Mouse (Mus musculus): ENCODE measurements around the gene Pdrg1.

Pdrg1 gene

GRCm38 (mm10) chr2:153014758-153015593 lies at the start of gene Pdrg1:
Gene Pdrg1, minus strand, starts transcription at chr2:153015427.
- peak; percentile 88 to 93 for DNase-seq (ENCODE audit: low spot score in 2 of 2)

DNA sequence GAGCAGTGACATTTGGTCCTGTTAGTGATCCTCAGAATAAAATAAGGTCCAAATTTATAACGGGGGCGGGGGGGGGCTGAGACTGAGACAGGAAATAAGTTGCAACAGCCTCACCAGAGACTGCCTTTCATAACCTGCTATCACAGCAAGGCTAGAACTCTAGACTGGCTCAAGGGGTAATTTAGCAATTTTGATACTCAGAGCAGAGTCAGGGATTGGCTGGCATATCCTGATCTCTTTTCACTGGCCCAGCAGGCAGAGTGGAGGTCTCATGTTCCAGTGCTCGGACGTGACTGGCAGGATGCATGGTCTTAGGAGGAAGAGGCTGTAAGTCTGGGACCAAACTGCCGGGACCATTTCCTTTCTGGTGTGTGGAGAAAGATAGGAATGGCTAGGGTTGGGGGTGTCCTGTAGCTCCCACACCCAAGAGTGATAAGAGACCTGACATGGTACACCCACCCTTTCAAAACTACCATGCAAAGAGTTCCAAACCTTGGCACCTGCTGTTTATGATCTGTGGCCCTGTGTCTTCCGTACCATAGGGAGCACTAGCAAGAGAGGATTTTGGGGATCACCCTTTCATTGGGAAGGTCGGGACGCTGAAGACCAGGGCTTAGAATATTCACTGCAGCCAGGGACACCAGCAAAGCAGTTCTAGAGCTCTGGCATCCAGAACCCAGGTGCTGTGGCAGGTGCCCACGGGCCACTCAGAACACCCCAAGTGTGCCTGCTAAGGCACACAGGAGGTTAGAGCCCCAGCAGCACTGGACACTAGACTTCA lies 49.2 kb upstream of the Pdrg1 start:
- DNase-seq (ENCODE audit: low spot score in 2 of 2) = no peak

DNA sequence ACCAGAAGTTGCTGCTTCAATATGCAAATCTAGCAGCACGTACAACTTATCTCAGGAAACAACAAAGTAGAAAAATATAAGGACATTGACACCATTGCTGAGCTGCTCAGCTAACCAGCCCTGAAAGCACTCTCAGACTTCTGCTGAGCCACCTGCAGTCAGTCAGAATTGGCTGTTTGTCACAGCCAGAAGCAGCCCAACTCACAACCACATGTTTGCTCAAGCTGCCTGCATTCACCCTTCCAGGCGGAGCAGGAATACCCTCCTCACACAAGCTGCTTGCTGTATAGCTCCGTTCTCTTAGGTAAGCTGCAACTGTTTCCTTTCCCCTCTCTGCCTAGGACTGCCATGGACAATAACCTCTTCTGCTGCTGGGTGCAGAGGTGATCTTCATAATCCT lies 48.2 kb upstream of the Pdrg1 start:
- no peak for DNase-seq (ENCODE audit: low spot score in 2 of 2)

DNA sequence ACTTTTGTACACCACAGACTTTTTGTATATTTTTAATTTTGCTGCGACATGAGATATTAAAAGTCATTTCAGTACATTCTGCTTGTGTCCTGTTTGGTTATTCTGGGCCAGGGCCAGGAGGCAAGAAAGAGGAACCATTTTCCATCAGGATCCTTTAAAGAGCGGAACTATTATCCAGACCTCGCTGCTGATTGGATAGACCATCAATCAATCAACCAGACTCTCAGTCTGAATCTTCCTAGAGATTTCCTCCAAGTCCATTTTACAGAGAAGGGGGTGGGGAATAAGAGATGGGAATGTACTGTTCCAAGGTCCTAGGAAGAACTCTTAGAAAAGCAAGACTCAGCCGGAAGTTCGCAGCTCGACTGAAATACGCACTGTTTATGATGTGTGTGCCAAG lies 45.0 kb upstream of the Pdrg1 start:
- DNase-seq (ENCODE audit: low spot score in 2 of 2) = no peak

- DNase-seq (ENCODE audit: low spot score in 2 of 2) = no peak
These were observed 43.1 kb upstream of the Pdrg1 start for GRCm38 (mm10) chr2:153058365-153058764.

DNA sequence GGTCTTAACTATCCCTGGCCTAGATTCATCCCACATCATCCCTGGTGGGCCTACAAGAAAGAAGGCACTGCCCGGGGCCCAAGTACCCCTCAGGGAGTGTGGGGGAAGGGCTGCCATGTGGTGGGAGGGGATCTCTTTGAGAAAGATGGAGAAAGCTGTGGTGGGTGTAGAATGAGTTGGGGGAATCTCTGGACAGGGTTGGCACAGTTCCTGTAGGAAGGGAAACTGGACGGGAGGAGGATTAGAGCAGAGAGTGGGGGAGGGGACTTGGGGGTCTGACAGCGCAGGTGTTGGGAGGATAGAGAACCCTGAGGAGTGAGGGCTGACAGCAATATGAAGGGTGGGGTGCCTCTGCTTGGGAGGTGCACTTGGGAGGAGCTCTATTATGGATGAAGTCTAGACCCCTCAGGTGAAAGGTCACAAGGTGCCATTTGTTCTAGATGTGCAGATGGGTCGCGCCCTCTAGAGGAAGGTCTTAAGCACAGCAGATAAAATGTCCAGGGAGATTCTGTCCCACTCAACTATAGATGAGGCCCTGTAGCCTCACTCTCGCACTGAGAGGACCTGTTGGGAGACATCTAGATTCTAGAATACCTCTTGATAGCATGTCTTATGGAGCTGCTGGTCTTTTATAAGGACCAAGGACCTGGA lies 40.2 kb upstream of the Pdrg1 start:
- no peak for DNase-seq (ENCODE audit: low spot score in 2 of 2)

GRCm38 (mm10) chr2:153053896-153054295 lies 38.7 kb upstream of the Pdrg1 start:
- no peak for DNase-seq (ENCODE audit: low spot score in 2 of 2)

- no peak for DNase-seq (ENCODE audit: low spot score in 2 of 2)
These were observed 37.6 kb upstream of the Pdrg1 start for GRCm38 (mm10) chr2:153052700-153053351.

DNA sequence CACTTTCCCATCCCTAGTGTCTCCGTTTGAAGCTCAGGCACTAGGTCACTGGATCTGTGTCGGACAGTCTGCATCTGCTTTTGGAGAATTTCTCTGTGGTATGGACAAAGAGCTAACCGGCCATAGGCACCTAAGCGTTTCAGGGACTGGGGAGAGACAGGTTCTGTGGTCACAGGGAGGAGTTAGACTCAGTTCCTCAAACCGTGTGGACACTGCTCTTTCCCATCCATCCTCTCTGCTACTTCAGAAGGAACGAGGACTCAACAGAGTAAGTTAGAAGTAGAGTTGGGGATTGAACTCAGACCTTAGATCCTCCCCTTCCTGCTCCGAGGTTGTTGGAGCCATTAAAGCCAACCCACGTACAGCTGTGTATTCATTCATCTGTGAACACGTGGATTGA lies 36.3 kb upstream of the Pdrg1 start:
- no peak for DNase-seq (ENCODE audit: low spot score in 2 of 2)

- DNase-seq (ENCODE audit: low spot score in 2 of 2) = no peak
These were observed 35.9 kb upstream of the Pdrg1 start for GRCm38 (mm10) chr2:153051095-153051494.

DNA sequence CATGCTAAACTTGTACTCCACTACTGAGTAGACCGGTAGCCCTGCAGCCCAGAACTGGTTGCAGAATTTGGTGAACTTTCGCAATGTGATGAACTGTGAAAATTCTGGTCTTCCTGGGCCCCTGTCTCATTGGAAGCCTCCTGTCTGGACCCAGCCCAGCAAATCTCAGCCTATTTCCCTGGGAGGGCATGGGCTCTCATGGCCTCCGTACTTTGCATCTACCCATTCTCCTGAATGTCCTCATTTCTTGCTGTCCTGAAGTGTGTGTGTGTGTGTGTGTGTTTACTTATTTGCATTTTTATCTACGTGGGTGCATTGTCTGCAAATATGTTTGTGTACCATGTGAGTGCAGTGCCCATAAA lies 34.8 kb upstream of the Pdrg1 start:
- DNase-seq (ENCODE audit: low spot score in 2 of 2) = no peak

DNA sequence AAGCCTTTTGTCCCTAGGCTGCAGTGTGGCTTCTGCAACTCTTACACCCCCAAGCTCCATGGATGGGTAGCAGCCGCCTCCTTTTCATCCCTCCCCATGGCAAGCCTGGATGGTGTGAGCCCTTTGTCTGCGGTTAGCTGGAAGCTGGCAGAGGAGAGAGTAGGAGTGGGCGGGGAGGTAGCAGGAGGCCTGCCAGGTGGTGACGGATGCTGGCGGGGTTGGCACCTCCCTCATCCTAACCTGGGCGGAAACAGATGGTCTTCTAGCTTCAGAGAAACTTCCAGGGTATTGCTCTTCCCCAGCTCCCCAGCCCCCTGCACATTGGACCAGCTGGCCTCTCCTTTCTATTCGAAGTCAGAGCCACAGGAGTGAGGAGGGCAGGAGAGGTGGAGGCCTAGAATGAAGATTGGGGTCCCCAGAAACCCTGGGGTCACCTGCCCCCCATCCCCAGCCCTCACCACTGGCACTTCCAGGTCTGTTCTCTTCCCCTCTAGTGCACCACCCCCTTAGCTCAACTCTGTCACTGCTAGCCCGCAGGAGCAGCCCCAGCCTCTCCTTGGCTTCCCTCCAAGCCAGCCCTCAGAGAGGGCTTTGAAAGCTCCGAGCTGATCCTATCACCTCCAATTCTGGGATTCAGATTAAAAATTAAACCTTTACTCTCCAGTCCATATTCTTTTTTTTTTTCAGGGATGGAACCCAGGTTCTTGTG lies 34.2 kb upstream of the Pdrg1 start:
- no peak for DNase-seq (ENCODE audit: low spot score in 2 of 2)

GRCm38 (mm10) chr2:153047828-153048465 lies 32.7 kb upstream of the Pdrg1 start:
- DNase-seq (ENCODE audit: low spot score in 2 of 2) = no peak

DNA sequence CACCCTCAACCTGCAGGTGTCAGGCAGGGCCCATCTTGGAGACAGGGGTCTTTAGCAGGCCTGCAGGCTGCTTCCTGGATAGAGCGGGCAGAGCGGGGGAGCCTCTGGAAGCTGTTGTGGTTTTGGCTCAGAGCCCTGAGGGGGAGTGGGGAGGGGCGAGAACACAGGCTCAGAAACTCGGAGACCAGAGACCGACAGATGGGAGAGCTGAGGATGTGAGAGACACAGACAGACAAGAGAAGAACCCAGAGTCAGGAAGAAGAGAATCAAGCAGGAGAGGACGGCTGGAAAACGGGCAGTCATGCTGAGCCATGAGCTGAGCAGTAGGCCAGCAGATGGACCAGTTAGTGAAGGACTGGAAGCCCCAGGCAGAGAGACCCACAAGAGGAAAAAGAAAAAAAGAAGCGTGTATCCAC lies 30.7 kb upstream of the Pdrg1 start:
- DNase-seq (ENCODE audit: low spot score in 2 of 2) = no peak

DNA sequence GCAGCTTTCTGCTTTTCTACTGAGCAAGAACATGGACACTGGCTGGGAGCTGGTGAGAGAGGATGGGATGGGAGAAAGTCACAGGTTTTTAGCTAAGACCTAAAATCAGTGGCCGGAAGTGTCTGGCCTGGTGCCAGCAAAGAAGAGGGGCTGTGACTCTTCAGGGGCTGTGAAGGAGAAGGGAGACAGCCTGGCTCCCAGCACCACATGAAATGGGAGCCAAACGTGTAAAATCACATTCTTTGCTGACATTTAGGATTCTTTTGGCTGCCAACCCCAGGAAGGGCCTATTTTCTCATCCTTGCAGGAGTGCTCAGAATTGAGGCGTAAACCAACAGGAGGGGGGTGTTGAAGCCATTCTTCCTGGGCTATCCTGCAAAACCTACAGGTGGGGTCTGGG lies 28.7 kb upstream of the Pdrg1 start:
- no peak for DNase-seq (ENCODE audit: low spot score in 2 of 2)

GRCm38 (mm10) chr2:153036690-153037089 lies 21.5 kb upstream of the Pdrg1 start:
- no peak for DNase-seq (ENCODE audit: low spot score in 2 of 2)

GRCm38 (mm10) chr2:153033545-153034230 lies 18.5 kb upstream of the Pdrg1 start:
- DNase-seq (ENCODE audit: low spot score in 2 of 2) = no peak

DNA sequence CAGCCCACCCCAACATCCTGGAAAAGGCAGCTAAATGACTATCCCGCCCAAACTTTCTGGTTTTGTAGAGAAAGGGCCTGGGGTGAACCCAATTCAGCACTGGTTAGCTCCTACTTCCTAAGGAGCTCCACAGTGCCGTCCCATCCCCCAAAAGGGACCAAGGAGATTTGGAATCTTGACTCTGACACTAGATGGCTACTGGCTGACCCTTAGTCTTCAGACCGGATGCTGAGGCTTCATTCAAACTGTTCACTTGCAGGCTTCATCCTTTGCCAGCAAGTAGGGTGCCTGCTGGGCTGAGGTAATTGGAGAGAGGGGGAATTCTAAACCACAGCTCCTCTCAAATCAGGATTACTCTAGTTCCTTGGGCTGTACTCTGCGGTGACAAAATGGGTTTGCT lies 17.7 kb upstream of the Pdrg1 start:
- no peak for DNase-seq (ENCODE audit: low spot score in 2 of 2)

GRCm38 (mm10) chr2:153032083-153032842 lies 17.0 kb upstream of the Pdrg1 start:
- DNase-seq (ENCODE audit: low spot score in 2 of 2) = peak; percentile 74 to 86

Measured in urinary bladder, postnatal 4 days (tissue).